Mouse (Mus musculus) cerebellum, adult 9-10 months (tissue): ENCODE measurements around the gene Stum.
"Not testable (repeated sequence)": the region's sequence is repeated elsewhere in the genome, so short reads cannot be mapped to it uniquely, and the experiment has no call there.

ENCODE experiments used
- DNase-seq: peaks from one replicate; pipeline ENCODE4 v3.0.0; 2022

The Stum gene

GRCm38 (mm10) chr1:180483399-180484291, at the start of gene Stum:
TSS of gene Stum (minus strand) at chr1:180483504.
- DNase-seq: peak; percentile 78

- no peak for DNase-seq
These were observed 49.4 kb upstream of the Stum start for GRCm38 (mm10) chr1:180532671-180533070.

- peak; percentile 51 for DNase-seq
These were observed 47.4 kb upstream of the Stum start for GRCm38 (mm10) chr1:180530457-180531263.

GRCm38 (mm10) chr1:180529847-180530246, 46.5 kb upstream of the Stum start:
- DNase-seq: no peak

GRCm38 (mm10) chr1:180525301-180525700, 42.0 kb upstream of the Stum start:
- peak; percentile 80 for DNase-seq

GRCm38 (mm10) chr1:180523320-180523719, 40.0 kb upstream of the Stum start:
- DNase-seq: no peak

GRCm38 (mm10) chr1:180520190-180520589, 36.9 kb upstream of the Stum start:
- DNase-seq: no peak

- no peak for DNase-seq
These were observed 36.2 kb upstream of the Stum start for GRCm38 (mm10) chr1:180519520-180519919.

GRCm38 (mm10) chr1:180518899-180519298, 35.6 kb upstream of the Stum start:
- DNase-seq: not testable (repeated sequence)

GRCm38 (mm10) chr1:180518412-180518811, 35.1 kb upstream of the Stum start:
- no peak for DNase-seq

- DNase-seq: no peak
These were observed 34.2 kb upstream of the Stum start for GRCm38 (mm10) chr1:180517390-180518054.

GRCm38 (mm10) chr1:180514077-180514476, 30.8 kb upstream of the Stum start:
- DNase-seq: no peak

- no peak for DNase-seq
These were observed 27.6 kb upstream of the Stum start for GRCm38 (mm10) chr1:180510879-180511278.

GRCm38 (mm10) chr1:180510442-180510841, 27.1 kb upstream of the Stum start:
- DNase-seq: no peak

- no peak for DNase-seq
These were observed 25.4 kb upstream of the Stum start for GRCm38 (mm10) chr1:180508662-180509061.

GRCm38 (mm10) chr1:180507291-180507791, 24.0 kb upstream of the Stum start:
- DNase-seq: peak; percentile 81

GRCm38 (mm10) chr1:180506341-180506740, 23.0 kb upstream of the Stum start:
- DNase-seq: no peak

- no peak for DNase-seq
These were observed 21.6 kb upstream of the Stum start for GRCm38 (mm10) chr1:180504899-180505298.

GRCm38 (mm10) chr1:180503484-180503883, 20.2 kb upstream of the Stum start:
- DNase-seq: no peak

GRCm38 (mm10) chr1:180502566-180502965, 19.3 kb upstream of the Stum start:
- no peak for DNase-seq

- DNase-seq: no peak
These were observed 17.3 kb upstream of the Stum start for GRCm38 (mm10) chr1:180500641-180501040.

GRCm38 (mm10) chr1:180500218-180500617, 16.9 kb upstream of the Stum start:
- no peak for DNase-seq

- DNase-seq: no peak
These were observed 16.5 kb upstream of the Stum start for GRCm38 (mm10) chr1:180499766-180500165.
